ENCODE assay signal across 17 mouse cellular contexts in genomic region chr3:96084146-96084755, GRCm38 (mm10).
"Had no signal": no experiment of that assay in that cellular context is flagged by ENCODE, and none has a peak within 500 bp of the region (broad histone marks: within the 10 kb centered on the region; RNA-seq: fewer than 3 reads in every experiment).

No protein-coding gene starts in this region.

- H3K4me2 ChIP-seq: lung, embryonic 15.5 days; midbrain, embryonic 12.5 days; neural tube, embryonic 12.5 days; stomach, embryonic 15.5 days had no signal

- H3K36me3 ChIP-seq: lung, embryonic 15.5 days; midbrain, embryonic 12.5 days; neural tube, embryonic 12.5 days; stomach, embryonic 15.5 days had no signal

- H3K9me3 ChIP-seq: lung, embryonic 15.5 days; megakaryocyte, embryonic 14.5 days; midbrain, embryonic 12.5 days; neural tube, embryonic 12.5 days; stomach, embryonic 15.5 days had no signal

- H3K4me1 ChIP-seq: lung, embryonic 15.5 days; midbrain, embryonic 12.5 days; neural tube, embryonic 12.5 days; stomach, embryonic 15.5 days had no signal

- ATAC-seq: lung, postnatal 0 days; midbrain, embryonic 16.5 days had no signal

- DNase-seq: lung, adult 2 months; lung, postnatal 14 days; lung, postnatal 36 days; midbrain, embryonic 14.5 days; right cerebral cortex, postnatal 14 days; thymus, adult 2 months; thymus, postnatal 25 days; thymus, postnatal 4 days had no signal

- H3K4me3 ChIP-seq: lung, embryonic 15.5 days; megakaryocyte, embryonic 14.5 days; midbrain, embryonic 12.5 days; neural tube, embryonic 12.5 days; stomach, embryonic 15.5 days had no signal

- H3K27ac ChIP-seq: lung, embryonic 15.5 days; macrophage; midbrain, embryonic 12.5 days; neural tube, embryonic 12.5 days; stomach, embryonic 15.5 days; stomach, postnatal 0 days had no signal

- H3K9ac ChIP-seq: lung, embryonic 15.5 days; midbrain, embryonic 12.5 days; neural tube, embryonic 12.5 days; stomach, embryonic 15.5 days had no signal

- H3K27me3 ChIP-seq: lung, embryonic 15.5 days; megakaryocyte, embryonic 14.5 days; midbrain, embryonic 12.5 days; neural tube, embryonic 12.5 days; stomach, embryonic 15.5 days had no signal
